Mouse (Mus musculus) lung, adult 2 months (tissue): ENCODE data around the gene Tph2.
"Not testable (repeated sequence)": the region's sequence is repeated elsewhere in the genome, so short reads cannot be mapped to it uniquely, and the experiment has no call there.

Source experiments
- CTCF ChIP-seq: fragments of 200-500 bp; IDR thresholded peaks from 2 replicates; pipeline ENCODE4 v1.5.1; 2011; ENCODE audit warnings: mild to moderate bottlenecking, low read length, control low read depth; ENCODE audit not compliant: insufficient read depth
- POLR2A ChIP-seq: fragments of 200-500 bp; IDR thresholded peaks from 2 replicates; pipeline ENCODE4 v1.6.1; 2011; ENCODE audit warnings: low read depth, mild to moderate bottlenecking, control low read depth, low read length, borderline replicate concordance; ENCODE audit errors: extremely low read depth

GRCm38 (mm10) chr10:115178019-115178418 is 6.8 kb downstream of the Tph2 start:
- TF ChIP-seq CTCF, POLR2A: not testable (repeated sequence)
